21 mouse cellular contexts compared by ENCODE assay signal in genomic region chr9:57229726-57230125, GRCm38 (mm10). TPM values are rescaled to one million over a fixed set of nuclear protein-coding genes. Genes with fewer than 3 reads are reported as not detected.
DNase-seq lines count a peak whose midpoint lies in the region; ATAC-seq and TF ChIP-seq lines count a peak whose summit lies in the region.
"Had no signal": no experiment of that assay in that cellular context is flagged by ENCODE, and none has a peak within 500 bp of the region (broad histone marks: within the 10 kb centered on the region; RNA-seq: fewer than 3 reads in every experiment).

No protein-coding gene starts in this region.

- no peak overlapping the region for H3K4me3 ChIP-seq in heart, adult 2 months
- no peak overlapping the region for H3K4me3 ChIP-seq in limb, embryonic 10.5 days
- no peak overlapping the region for H3K4me3 ChIP-seq in intestine, embryonic 15.5 days (replicated peaks)
- H3K4me3 ChIP-seq: limb, embryonic 15.5 days; midbrain, embryonic 15.5 days; neural tube, embryonic 13.5 days; stomach, embryonic 15.5 days had no signal

- no peaks in the 10 kb centered on the region for H3K79me2 ChIP-seq in heart, adult 2 months (replicated peaks; ENCODE audit: control insufficient read depth, insufficient read depth, low read length)

- intact Hi-C loops in heart, adult 2 months (cut with DNase I) = loop anchor here (10.0 kb wide), 1 partner anchor 175 kb away; no protein-coding TSS in a partner anchor

- peak; percentile 66 for DNase-seq in heart, adult 11 months
- DNase-seq in heart, adult 2 months = no peak
- peak; percentile 28 for DNase-seq in R1 (ENCODE audit: low read depth, low spot score)
- peak; percentile 96 for DNase-seq in kidney, adult 9 months
- no peak for DNase-seq in limb, embryonic 10.5 days (ENCODE audit: low spot score)
- DNase-seq in B cell, adult 2 months = no peak
- DNase-seq: cerebellum, postnatal 25 days; heart, postnatal 10 days; thymus, postnatal 36 days had no signal

- no peaks in the 10 kb centered on the region for H3K9me3 ChIP-seq in limb, embryonic 10.5 days (replicated peaks)
- no peaks in the 10 kb centered on the region for H3K9me3 ChIP-seq in intestine, embryonic 15.5 days
- H3K9me3 ChIP-seq: limb, embryonic 15.5 days; midbrain, embryonic 15.5 days; neural tube, embryonic 13.5 days; stomach, embryonic 15.5 days had no signal

- no peaks in the 10 kb centered on the region for H3K27me3 ChIP-seq in heart, adult 2 months (ENCODE audit: control insufficient read depth, insufficient read depth, low read length)
- no peaks in the 10 kb centered on the region for H3K27me3 ChIP-seq in limb, embryonic 10.5 days (ENCODE audit: low read depth, poor library complexity, severe bottlenecking)
- no peaks in the 10 kb centered on the region for H3K27me3 ChIP-seq in intestine, embryonic 15.5 days (replicated peaks)
- H3K27me3 ChIP-seq: limb, embryonic 15.5 days; midbrain, embryonic 15.5 days; neural tube, embryonic 13.5 days; stomach, embryonic 15.5 days had no signal

- H3K27ac ChIP-seq in heart, adult 2 months = no peak overlapping the region
- H3K27ac ChIP-seq in limb, embryonic 10.5 days = peak overlapping the region; percentile 46; the same call in 1 of the 2 replicates
- no peak overlapping the region for H3K27ac ChIP-seq in intestine, embryonic 15.5 days
- H3K27ac ChIP-seq: hindbrain, embryonic 14.5 days; limb, embryonic 15.5 days; midbrain, embryonic 15.5 days; neural tube, embryonic 13.5 days; stomach, embryonic 15.5 days had no signal

- no peak for TF ChIP-seq POLR2A in heart, adult 2 months (IDR thresholded peaks at IDR 0.05; ENCODE audit: insufficient read depth, low read depth, low read length)

- no peak overlapping the region for H3K4me2 ChIP-seq in intestine, embryonic 15.5 days (replicated peaks)
- H3K4me2 ChIP-seq: hindbrain, embryonic 14.5 days; limb, embryonic 15.5 days; midbrain, embryonic 15.5 days; neural tube, embryonic 13.5 days; stomach, embryonic 15.5 days had no signal

- H3K36me3 ChIP-seq in heart, adult 2 months (ENCODE audit: control insufficient read depth, insufficient read depth, low read length) = no peaks in the 10 kb centered on the region
- no peaks in the 10 kb centered on the region for H3K36me3 ChIP-seq in limb, embryonic 10.5 days
- no peaks in the 10 kb centered on the region for H3K36me3 ChIP-seq in intestine, embryonic 15.5 days
- H3K36me3 ChIP-seq: limb, embryonic 15.5 days; midbrain, embryonic 15.5 days; neural tube, embryonic 13.5 days; stomach, embryonic 15.5 days had no signal

- H3K9ac ChIP-seq in heart, adult 2 months (ENCODE audit: low read depth, low read length) = no peak overlapping the region
- H3K9ac ChIP-seq in intestine, embryonic 15.5 days = no peak overlapping the region
- H3K9ac ChIP-seq: hindbrain, embryonic 14.5 days; limb, embryonic 15.5 days; midbrain, embryonic 15.5 days; neural tube, embryonic 13.5 days; stomach, embryonic 15.5 days had no signal

- TF ChIP-seq EP300 in heart, adult 2 months (IDR thresholded peaks at IDR 0.05; ENCODE audit: insufficient read depth, low read depth, low read length) = no peak

- 75% methylated on average over 4 of the region's 4 CpGs for WGBS in heart, adult 2 months
- whole genome bisulfite sequencing in limb, embryonic 10.5 days = 68% methylated on average over 4 of the region's 4 CpGs
- 68% methylated on average over 4 of the region's 4 CpGs for WGBS in intestine, embryonic 15.5 days

- TF ChIP-seq CTCF in heart, adult 2 months (IDR thresholded peaks at IDR 0.05) = no peak

- no peaks in the 10 kb centered on the region; the same call in 1 of the 2 replicates for H3K4me1 ChIP-seq in heart, adult 2 months (ENCODE audit: control insufficient read depth, insufficient read depth, low read length)
- peaks cover 17% of the 10 kb centered on the region for H3K4me1 ChIP-seq in limb, embryonic 10.5 days
- H3K4me1 ChIP-seq in intestine, embryonic 15.5 days (replicated peaks) = peaks cover 7% of the 10 kb centered on the region; the same call in 1 of the 2 replicates
- H3K4me1 ChIP-seq: midbrain, embryonic 15.5 days; neural tube, embryonic 13.5 days; stomach, embryonic 15.5 days had no signal

- ATAC-seq in intestine, embryonic 15.5 days = no peak
- ATAC-seq: midbrain, embryonic 15.5 days had no signal

RNA-seq across cellular contexts. Expression of gene Trcg1, which starts 6.6 kb away (rescaled TPM):
- not detected for total RNA-seq in heart, adult 2 months (2021)
- polyA plus RNA-seq in heart, adult 2 months (2012; rRNA removed) = not detected in 2 replicates
- not detected in 2 replicates for polyA plus RNA-seq in limb, embryonic 10.5 days (2016; fragmentation: Nextera tagmentation; extraction: Ambion mirVana)
- not detected in 2 replicates for polyA plus RNA-seq in intestine, embryonic 15.5 days (2015; fragmentation: Nextera tagmentation; extraction: Ambion mirVana)
- total RNA-seq: granulocyte monocyte progenitor cell, adult 5-6 weeks; heart, postnatal 10 days; left cerebral cortex, adult 18-20 months had no signal
- polyA plus RNA-seq: embryonic facial prominence, embryonic 14.5 days; forebrain, embryonic 11.5 days; hindbrain, embryonic 14.5 days; large intestine, adult 2 months; limb, embryonic 15.5 days; midbrain, embryonic 15.5 days; neural tube, embryonic 13.5 days; small intestine, adult 2 months had no signal

RNA-seq across cellular contexts. Expression of gene 1700017B05Rik, which starts 32.7 kb away (rescaled TPM):
- 10 to 100 TPM in 1 of 2 experiments, 1 to 10 TPM in 1; 8.6 to 11.8 TPM for total RNA-seq in heart, adult 2 months (2021)
- polyA plus RNA-seq in heart, adult 2 months (2012; rRNA removed) = 6.1 and 6.5 TPM in 2 replicates
- polyA plus RNA-seq in limb, embryonic 10.5 days (2016; fragmentation: Nextera tagmentation; extraction: Ambion mirVana) = 17.7 and 19.2 TPM in 2 replicates
- 27.7 and 29.6 TPM in 2 replicates for polyA plus RNA-seq in intestine, embryonic 15.5 days (2015; fragmentation: Nextera tagmentation; extraction: Ambion mirVana)

Comparison
In these comparisons a context has a peak if more than half of its experiments do, and no peak if none do; other contexts are left out.
1. DNase-seq: peak in heart, adult 11 months (single experiment), R1 (single experiment) and kidney, adult 9 months (single experiment); none in heart, adult 2 months (0 of 2), limb, embryonic 10.5 days (single experiment) and B cell, adult 2 months (0 of 2).